13 mouse cellular contexts compared by ENCODE assay signal in genomic region chr19:21814433-21815020, GRCm38 (mm10). TPM values are rescaled to one million over a fixed set of nuclear protein-coding genes. Genes with fewer than 3 reads are reported as not detected.
A peak's percentile ranks its signal among the peaks of the same experiment; 100 is the strongest.
DNase-seq lines count a peak whose midpoint lies in the region; ATAC-seq and TF ChIP-seq lines count a peak whose summit lies in the region.
"Had no signal": no experiment of that assay in that cellular context is flagged by ENCODE, and none has a peak within 500 bp of the region (broad histone marks: within the 10 kb centered on the region; RNA-seq: fewer than 3 reads in every experiment).

No protein-coding gene starts in this region.

- no peak overlapping the region for H3K27ac ChIP-seq in hindbrain, postnatal 0 days
- no peak overlapping the region for H3K27ac ChIP-seq in hindbrain, embryonic 10.5 days
- H3K27ac ChIP-seq: macrophage had no signal

- no peak overlapping the region for H3K4me2 ChIP-seq in hindbrain, postnatal 0 days (ENCODE audit: low read depth, low read length)

- peaks cover 63% of the 10 kb centered on the region for H3K36me3 ChIP-seq in hindbrain, postnatal 0 days (ENCODE audit: insufficient read depth, low read length)
- peaks cover 99% of the 10 kb centered on the region for H3K36me3 ChIP-seq in hindbrain, embryonic 10.5 days

- peak; percentile 67; the same call in 1 of the 2 replicates for ATAC-seq in hindbrain, postnatal 0 days
- ATAC-seq: activated CD4-positive, CD25-positive, alpha-beta regulatory T cell, adult 4 months had no signal

- H3K9me3 ChIP-seq in hindbrain, postnatal 0 days (ENCODE audit: low read length): no peaks in the 10 kb centered on the region
- H3K9me3 ChIP-seq in hindbrain, embryonic 10.5 days: no peaks in the 10 kb centered on the region

- no peaks in the 10 kb centered on the region for H3K4me1 ChIP-seq in hindbrain, postnatal 0 days (ENCODE audit: insufficient read depth, low read length)
- H3K4me1 ChIP-seq in hindbrain, embryonic 10.5 days (replicated peaks): no peaks in the 10 kb centered on the region

- 56% methylated on average over 8 of the region's 8 CpGs for WGBS in hindbrain, postnatal 0 days
- 92% methylated on average over 8 of the region's 8 CpGs for WGBS in hindbrain, embryonic 10.5 days
- 42% methylated on average over 8 of the region's 8 CpGs for WGBS in large intestine, adult 2 months

- no peak overlapping the region for H3K9ac ChIP-seq in hindbrain, postnatal 0 days (replicated peaks; ENCODE audit: low read length)

- H3K27me3 ChIP-seq in hindbrain, postnatal 0 days (ENCODE audit: insufficient read depth, low read length): no peaks in the 10 kb centered on the region
- no peaks in the 10 kb centered on the region for H3K27me3 ChIP-seq in hindbrain, embryonic 10.5 days (ENCODE audit: insufficient read depth, poor library complexity, severe bottlenecking)

- DNase-seq in hindbrain, postnatal 0 days (ENCODE audit: low spot score): peak; percentile 27
- no peak for DNase-seq in hindbrain, embryonic 10.5 days (ENCODE audit: low spot score)
- peak; percentile 60 for DNase-seq in urinary bladder, postnatal 14 days (ENCODE audit: low spot score)
- DNase-seq in urinary bladder, postnatal 4 days (ENCODE audit: low spot score in 2 of 2): no peak
- DNase-seq in large intestine, adult 2 months (ENCODE audit: low read depth, low spot score): peak; percentile 28
- DNase-seq in urinary bladder, postnatal 36 days (ENCODE audit: low spot score in 2 of 2): peak; percentile 50 to 60
- no peak for DNase-seq in layer of hippocampus, postnatal 25 days (ENCODE audit: extremely low spot score in 1 of 2, low spot score in 1 of 2)
- DNase-seq: cerebellum, adult 11-12 months; heart, adult 18-20 months; kidney, postnatal 25 days; thymus, postnatal 25 days had no signal

- no peak for TF ChIP-seq CTCF in hindbrain, postnatal 0 days (IDR thresholded peaks at IDR 0.05; ENCODE audit: low read depth)

- no peak overlapping the region for H3K4me3 ChIP-seq in hindbrain, postnatal 0 days (ENCODE audit: low read length)
- no peak overlapping the region for H3K4me3 ChIP-seq in hindbrain, embryonic 10.5 days

RNA-seq across cellular contexts. Expression of gene Cemip2, which starts 36.4 kb away (rescaled TPM):
- total RNA-seq in hindbrain, postnatal 0 days (2014; rRNA removed): 25.1 and 26.2 TPM in 2 replicates
- 11.7 TPM in 2 replicates for polyA plus RNA-seq in hindbrain, postnatal 0 days (2015; fragmentation: Nextera tagmentation; extraction: Ambion mirVana)
- 86.4 and 93.6 TPM in 2 replicates for polyA plus RNA-seq in hindbrain, embryonic 10.5 days (2016; fragmentation: Nextera tagmentation; extraction: Ambion mirVana)
- polyA plus RNA-seq in large intestine, adult 2 months (2012; rRNA removed): 3.6 and 5.2 TPM in 2 replicates
- 10 to 100 TPM; 12.6 to 15.3 TPM for total RNA-seq in layer of hippocampus, postnatal 25 days (2021)

Comparison
In these comparisons a context has a peak if more than half of its experiments do, and no peak if none do; other contexts are left out.
1. DNase-seq: peak in hindbrain, postnatal 0 days (single experiment), urinary bladder, postnatal 14 days (single experiment), large intestine, adult 2 months (single experiment) and urinary bladder, postnatal 36 days (2 of 2); none in hindbrain, embryonic 10.5 days (single experiment), urinary bladder, postnatal 4 days (0 of 2) and layer of hippocampus, postnatal 25 days (0 of 2).